Mouse (Mus musculus) small intestine, adult 2 months (tissue): ENCODE results near the gene 5730455P16Rik.

ENCODE experiments used
- CTCF ChIP-seq: fragments of 200-500 bp; IDR thresholded peaks from 2 replicates; pipeline ENCODE4 v1.5.1; 2012; ENCODE audit warnings: low read depth, mild to moderate bottlenecking, control low read depth, inconsistent platforms, low read length, moderate library complexity, mixed read lengths; ENCODE audit not compliant: insufficient replicate concordance, insufficient read length; ENCODE audit errors: extremely low read depth
- POLR2A ChIP-seq: fragments of 200-500 bp; IDR thresholded peaks from 2 replicates; pipeline ENCODE4 v1.6.1; 2012; ENCODE audit warnings: low read depth, mild to moderate bottlenecking, control low read depth, inconsistent platforms, low read length, moderate library complexity

DNA sequence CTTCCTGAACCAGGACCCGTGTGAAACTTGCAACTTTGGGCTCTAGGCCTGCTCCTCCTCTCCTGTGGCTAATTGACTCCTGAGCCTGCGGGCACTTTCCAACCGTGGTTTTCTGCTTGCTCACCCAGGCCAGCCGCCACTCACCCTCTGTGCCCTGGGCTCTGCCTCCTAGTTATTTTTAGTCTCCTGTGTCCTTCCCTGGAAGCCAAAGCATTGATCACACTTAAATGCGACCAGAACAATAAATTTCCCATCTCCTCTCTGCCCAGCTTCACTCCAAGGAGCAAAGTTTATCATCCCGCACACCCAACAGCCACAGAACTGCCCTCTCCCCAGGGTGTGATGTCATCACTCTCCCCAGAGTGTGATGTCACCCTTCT, 41.5 kb downstream of the 5730455P16Rik start:
- TF ChIP-seq CTCF = no peak
- no peak for TF ChIP-seq POLR2A
